Mouse (Mus musculus) thymus, adult 2 months (tissue): ENCODE data around the gene Bend6. TPM values are rescaled to one million over a fixed set of nuclear protein-coding genes. Genes with fewer than 3 reads are reported as not detected.

ENCODE experiments used
- DNase-seq: peaks from one replicate; pipeline ENCODE4 v3.0.0; 2021
- H3K27ac ChIP-seq: fragments of 200-500 bp; 2 replicates; pipeline ENCODE4 v1.5.1; 2012; ENCODE audit warnings: low read length, control low read depth; ENCODE audit not compliant: control insufficient read depth, insufficient read depth
- H3K27me3 ChIP-seq: fragments of 200-500 bp; 2 replicates; pipeline ENCODE4 v1.6.1; 2012; ENCODE audit warnings: mild to moderate bottlenecking, low read length, moderate library complexity, mixed read lengths; ENCODE audit not compliant: control insufficient read depth, insufficient read depth
- H3K36me3 ChIP-seq: fragments of 200-500 bp; 2 replicates; pipeline ENCODE4 v1.6.1; 2012; ENCODE audit warnings: mild to moderate bottlenecking, low read length, moderate library complexity; ENCODE audit not compliant: control insufficient read depth, insufficient read depth
- H3K4me1 ChIP-seq: fragments of 200-500 bp; replicated peaks from 2 replicates; pipeline ENCODE4 v1.6.1; 2012; ENCODE audit warnings: low read length; ENCODE audit not compliant: control insufficient read depth, insufficient read depth
- H3K4me3 ChIP-seq: fragments of 200-500 bp; 2 replicates; pipeline ENCODE4 v1.5.1; 2012; ENCODE audit warnings: mild to moderate bottlenecking, low read length, control low read depth, moderate library complexity; ENCODE audit not compliant: control insufficient read depth, insufficient read depth
- CTCF ChIP-seq: fragments of 200-500 bp; IDR thresholded peaks from 2 replicates; pipeline ENCODE4 v1.5.1; 2012; ENCODE audit warnings: mild to moderate bottlenecking, control low read depth, low read length, moderate library complexity, borderline replicate concordance; ENCODE audit not compliant: control insufficient read depth, poor library complexity, insufficient read depth; ENCODE audit errors: extremely low read depth
- POLR2A ChIP-seq: fragments of 200-500 bp; IDR thresholded peaks from 2 replicates; pipeline ENCODE4 v1.6.1; 2012; ENCODE audit warnings: mild to moderate bottlenecking, low read length, control low read depth, moderate library complexity; ENCODE audit not compliant: control insufficient read depth, poor library complexity, insufficient read depth; ENCODE audit errors: extremely low read depth
- WGBS: fragments of 180-500 bp; shearing (Covaris S2); methylation state at CpG from one replicate; pipeline ENCODE4 v1.1.7; 2018; 5-methylcytosine and 5-hydroxymethylcytosine counted together
- polyA plus RNA-seq: library from polyadenylated mRNA; depleted of rRNA; stranded (reverse); fragments of >200 nt; gene quantifications from 2 replicates; pipeline ENCODE4 v1.2.3, GENCODE M21; 2012

The Bend6 gene
- polyA plus RNA-seq, 1 experiment: 0.55 TPM

DNA sequence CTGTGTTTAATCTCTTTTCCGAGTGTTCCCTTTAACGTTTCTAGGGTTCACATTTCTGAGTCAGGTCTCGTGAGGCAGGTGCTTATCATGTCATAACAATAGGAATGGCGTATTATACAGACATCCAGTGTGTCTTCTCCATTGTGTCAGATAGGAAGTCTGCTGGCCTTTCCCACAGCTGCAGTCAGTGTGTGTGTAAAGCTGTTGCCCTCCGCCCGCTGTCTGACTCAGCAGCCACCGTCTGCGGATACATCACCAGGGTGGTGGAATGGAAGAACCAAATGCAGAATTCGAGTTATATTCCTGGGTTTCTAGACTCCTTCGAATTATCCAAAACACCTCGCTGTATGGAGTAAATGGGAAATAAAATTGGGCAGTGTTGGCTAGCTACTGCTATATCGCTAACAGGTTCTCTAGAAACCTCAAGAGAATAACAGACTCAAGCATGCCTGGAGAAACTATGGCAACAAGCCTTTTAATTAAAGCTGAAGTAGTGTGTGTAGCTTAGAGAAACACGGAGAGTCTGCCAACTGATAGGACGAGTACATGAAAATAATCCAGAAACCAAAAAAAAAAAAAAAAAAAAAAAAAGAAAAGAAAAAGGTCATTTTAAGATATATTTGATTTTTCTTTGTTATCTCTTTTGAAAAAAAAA, 25.4 kb upstream of the Bend6 start:
- no peaks in the 10 kb centered on the region for H3K4me1 ChIP-seq
- H3K27me3 ChIP-seq: no peaks in the 10 kb centered on the region
- H3K36me3 ChIP-seq: no peaks in the 10 kb centered on the region
- TF ChIP-seq POLR2A (no peak), CTCF (no peak)
- H3K27ac ChIP-seq: no peak overlapping the region
- no peak overlapping the region for H3K4me3 ChIP-seq
- WGBS: 89% methylated on average over 14 of the region's 14 CpGs
- DNase-seq: no peak

DNA sequence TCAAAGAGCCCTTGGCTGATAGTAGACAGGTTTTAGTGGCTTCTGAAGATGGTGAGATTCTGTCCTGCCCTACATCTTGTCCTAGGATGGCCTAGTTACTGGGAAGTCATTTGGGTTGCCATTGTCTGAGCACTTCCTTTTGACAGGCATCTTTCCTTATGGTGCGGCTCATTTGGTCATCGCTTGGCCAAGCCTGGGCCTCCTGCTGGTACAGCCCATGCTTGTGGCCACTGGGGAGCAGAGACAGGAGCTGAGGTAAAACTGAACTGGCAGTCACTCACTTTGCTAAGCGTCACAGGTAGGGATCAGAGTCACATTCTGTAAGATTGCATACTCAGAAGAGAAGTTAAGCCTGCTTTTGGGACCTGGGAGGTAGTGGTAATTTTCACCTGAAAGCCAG, 24.6 kb upstream of the Bend6 start:
- H3K4me3 ChIP-seq: no peak overlapping the region
- WGBS: 97% methylated on average over 3 of the region's 3 CpGs
- no peak for TF ChIP-seq CTCF
- no peak for TF ChIP-seq POLR2A
- no peak overlapping the region for H3K27ac ChIP-seq
- H3K36me3 ChIP-seq: no peaks in the 10 kb centered on the region
- no peaks in the 10 kb centered on the region for H3K4me1 ChIP-seq
- no peaks in the 10 kb centered on the region for H3K27me3 ChIP-seq
- DNase-seq: no peak

GRCm38 (mm10) chr1:33931791-33932190, 24.2 kb upstream of the Bend6 start:
- Histone ChIP-seq H3K4me3 (no peak overlapping the region), H3K27ac (no peak overlapping the region), H3K27me3 (no peaks in the 10 kb centered on the region), H3K36me3 (no peaks in the 10 kb centered on the region), H3K4me1 (no peaks in the 10 kb centered on the region)
- no peak for DNase-seq
- no peak for TF ChIP-seq CTCF
- no peak for TF ChIP-seq POLR2A
- WGBS: 96% methylated on average over 8 of the region's 8 CpGs

DNA sequence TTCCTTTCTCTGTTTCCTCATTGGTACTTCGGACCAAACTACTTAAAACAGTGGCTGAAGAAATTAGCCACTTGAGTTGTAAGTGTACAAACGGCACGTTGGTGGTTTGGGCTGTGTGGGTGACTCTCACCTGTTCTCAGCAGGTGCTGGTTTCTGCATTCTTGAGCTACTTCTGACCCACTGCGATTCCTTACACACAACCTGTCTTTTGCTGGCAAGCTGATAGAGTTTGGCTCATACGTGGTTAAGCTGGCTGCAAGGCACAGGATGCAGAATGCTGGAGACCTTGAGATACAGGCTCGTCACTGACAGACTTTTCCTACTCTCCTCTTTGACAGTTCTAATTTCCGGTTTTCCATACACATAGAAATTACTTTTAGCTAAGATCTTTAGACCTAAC, 19.9 kb upstream of the Bend6 start:
- Histone ChIP-seq H3K27me3 (no peaks in the 10 kb centered on the region), H3K4me3 (no peak overlapping the region), H3K4me1 (no peaks in the 10 kb centered on the region), H3K27ac (no peak overlapping the region), H3K36me3 (no peaks in the 10 kb centered on the region)
- WGBS: 89% methylated on average over 7 of the region's 7 CpGs
- TF ChIP-seq POLR2A (no peak), CTCF (no peak)
- DNase-seq: no peak

DNA sequence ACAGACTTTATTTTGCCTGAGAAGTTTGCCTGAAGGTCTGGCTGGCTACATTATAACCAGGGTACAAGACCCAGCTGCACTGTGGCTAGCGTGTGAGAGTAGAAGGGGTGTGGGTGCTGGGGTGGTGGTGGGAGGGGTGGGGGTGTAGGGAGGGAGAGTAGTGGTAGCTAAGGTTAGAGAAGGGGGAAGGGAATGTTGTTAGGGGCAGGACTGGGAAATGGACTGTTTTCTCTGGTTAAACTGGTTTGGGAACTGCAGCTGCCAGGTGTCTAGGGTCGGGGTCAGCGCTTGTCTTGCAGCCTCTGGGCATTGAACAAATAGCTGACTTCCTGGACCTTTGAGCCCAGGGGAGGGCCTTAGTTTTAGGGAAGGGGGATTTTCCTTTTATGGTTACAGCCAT, 17.7 kb upstream of the Bend6 start:
- Histone ChIP-seq H3K4me1 (no peaks in the 10 kb centered on the region), H3K4me3 (no peak overlapping the region), H3K36me3 (no peaks in the 10 kb centered on the region), H3K27ac (no peak overlapping the region), H3K27me3 (no peaks in the 10 kb centered on the region)
- no peak for DNase-seq
- TF ChIP-seq CTCF (no peak), POLR2A (no peak)
- 50% methylated on average over 3 of the region's 3 CpGs for WGBS

GRCm38 (mm10) chr1:33922975-33923374, 15.4 kb upstream of the Bend6 start:
- no peak for DNase-seq
- 89% methylated on average over 7 of the region's 7 CpGs for WGBS
- no peak for TF ChIP-seq POLR2A
- TF ChIP-seq CTCF: no peak

DNA sequence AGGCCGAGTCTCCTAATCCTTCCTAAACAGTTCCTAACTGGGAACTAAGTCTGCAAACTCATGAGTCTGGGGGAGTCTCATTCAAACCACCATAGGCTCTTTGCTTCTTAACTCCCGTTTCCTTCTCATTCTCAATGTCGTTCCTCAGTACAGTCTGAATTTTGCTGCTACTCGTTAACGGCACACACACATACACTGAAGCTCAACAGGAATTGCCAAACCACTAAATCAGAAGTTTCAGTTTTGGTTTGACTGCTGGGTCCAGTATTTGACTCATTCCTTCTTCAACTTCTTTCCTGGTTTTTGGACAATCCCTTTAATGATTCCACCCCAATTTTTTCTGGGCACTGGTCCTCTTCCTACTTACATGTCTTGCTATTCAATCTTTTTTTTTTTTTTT, 8.9 kb upstream of the Bend6 start:
- Histone ChIP-seq H3K36me3 (no peaks in the 10 kb centered on the region), H3K4me1 (no peaks in the 10 kb centered on the region), H3K27me3 (no peaks in the 10 kb centered on the region), H3K4me3 (no peak overlapping the region), H3K27ac (no peak overlapping the region)
- DNase-seq: no peak
- WGBS: 25% methylated on average over 5 of the region's 5 CpGs
- TF ChIP-seq CTCF: no peak
- TF ChIP-seq POLR2A: no peak

More at GRCm38 (mm10) chr1:33922975-33923374, 15.4 kb upstream of the Bend6 start:
- no peak overlapping the region for H3K27ac ChIP-seq
- H3K4me1 ChIP-seq: no peaks in the 10 kb centered on the region
- H3K27me3 ChIP-seq: no peaks in the 10 kb centered on the region
- H3K36me3 ChIP-seq: no peaks in the 10 kb centered on the region
- no peak overlapping the region for H3K4me3 ChIP-seq
